Mouse (Mus musculus) heart, embryonic 11.5 days (tissue): ENCODE measurements around the gene Esrra. TPM values are rescaled to one million over a fixed set of nuclear protein-coding genes. Genes with fewer than 3 reads are reported as not detected.

Experiments used
- ATAC-seq: fragments of 200-750 bp; cut with Nextera tagmentation; replicated peaks from 2 replicates; pipeline ENCODE4 v1.8.0; 2017; ENCODE audit warnings: moderate library complexity; ENCODE audit not compliant: insufficient number of reproducible peaks, low FRiP score, low TSS enrichment
- H3K27ac ChIP-seq: fragments of 300-500 bp; sonication (generic); 2 replicates; pipeline ENCODE4 v1.5.1; 2014; ENCODE audit warnings: mild to moderate bottlenecking, low read depth, low read length
- H3K27me3 ChIP-seq: fragments of 300-500 bp; sonication (generic); 2 replicates; pipeline ENCODE4 v1.6.1; 2014; ENCODE audit warnings: mild to moderate bottlenecking, low read length, mixed read lengths; ENCODE audit not compliant: control insufficient read depth, insufficient read depth
- H3K36me3 ChIP-seq: fragments of 300-500 bp; sonication (generic); 2 replicates; pipeline ENCODE4 v1.6.1; 2014; ENCODE audit warnings: mild to moderate bottlenecking, low read length, moderate library complexity, mixed read lengths; ENCODE audit not compliant: control insufficient read depth, insufficient read depth
- H3K4me1 ChIP-seq: fragments of 300-500 bp; sonication (generic); 2 replicates; pipeline ENCODE4 v1.6.1; 2014; ENCODE audit warnings: low read length; ENCODE audit not compliant: control insufficient read depth, insufficient read depth
- H3K4me2 ChIP-seq: fragments of 300-500 bp; sonication (generic); 2 replicates; pipeline ENCODE4 v1.6.1; 2014; ENCODE audit warnings: mild to moderate bottlenecking, moderate library complexity
- H3K4me3 ChIP-seq: fragments of 300-500 bp; sonication (generic); 2 replicates; pipeline ENCODE4 v1.5.1; 2014; ENCODE audit warnings: low read depth, low read length
- H3K9ac ChIP-seq: fragments of 300-500 bp; sonication (generic); 2 replicates; pipeline ENCODE4 v1.6.1; 2014; ENCODE audit warnings: mild to moderate bottlenecking, low read depth, low read length, moderate library complexity
- H3K9me3 ChIP-seq: fragments of 300-500 bp; sonication (generic); replicated peaks from 2 replicates; pipeline ENCODE4 v1.6.1; 2016; ENCODE audit warnings: low read length; ENCODE audit not compliant: control insufficient read depth
- WGBS: fragments of 180-500 bp; shearing (Covaris S2); extraction: QIAGEN DNeasy Blood & Tissue Kit; methylation state at CpG from one replicate; pipeline ENCODE4 v1.1.7; 2014; ENCODE audit not compliant: insufficient replicate concordance; 5-methylcytosine and 5-hydroxymethylcytosine counted together
- polyA plus RNA-seq: library from polyadenylated mRNA; unstranded; fragments of >200 nt; fragmentation: Nextera tagmentation; extraction: Ambion mirVana; gene quantifications from 2 replicates; pipeline ENCODE4 v1.2.1, GENCODE M21; 2014

Gene Esrra
- polyA plus RNA-seq, 1 experiment from 2014 or later: 10.5 TPM

DNA sequence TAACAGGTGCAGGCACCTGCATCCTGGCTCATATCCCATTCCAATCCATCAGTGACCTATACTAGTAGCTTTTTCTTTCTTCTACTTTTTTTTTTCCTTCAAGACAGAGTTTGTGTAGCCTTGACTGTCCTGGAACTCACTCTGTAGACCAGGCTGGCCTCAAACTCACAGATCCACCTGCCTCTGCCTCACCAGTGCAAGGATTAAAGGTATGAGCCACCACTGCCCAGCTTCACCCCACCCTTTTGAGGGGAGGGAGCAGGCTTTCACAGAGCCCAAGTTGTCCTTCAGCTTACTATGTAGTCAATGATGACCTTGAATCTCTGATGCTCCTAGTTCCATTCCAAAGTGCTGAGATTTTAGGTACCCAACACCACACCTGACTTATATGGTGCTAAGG lies 2.2 kb downstream of the Esrra start:
- ATAC-seq: no peak
- Histone ChIP-seq H3K4me2 (no peak overlapping the region), H3K4me3 (no peak overlapping the region), H3K27ac (no peak overlapping the region), H3K4me1 (peaks cover 31% of the 10 kb centered on the region), H3K9me3 (no peaks in the 10 kb centered on the region), H3K36me3 (peaks cover 1% of the 10 kb centered on the region; the same call in 1 of the 2 replicates), H3K27me3 (peaks cover 10% of the 10 kb centered on the region), H3K9ac (no peak overlapping the region)

GRCm38 (mm10) chr19:6918321-6918720 lies 3.3 kb downstream of the Esrra start:
- Histone ChIP-seq H3K9ac (no peak overlapping the region), H3K27me3 (peaks cover 2% of the 10 kb centered on the region), H3K4me1 (peaks cover 31% of the 10 kb centered on the region), H3K4me3 (no peak overlapping the region), H3K9me3 (no peaks in the 10 kb centered on the region), H3K36me3 (peaks cover 5% of the 10 kb centered on the region; the same call in 1 of the 2 replicates), H3K4me2 (no peak overlapping the region), H3K27ac (no peak overlapping the region)
- 92% methylated on average over 4 of the region's 4 CpGs for WGBS
- no peak for ATAC-seq

- Histone ChIP-seq H3K9ac (no peak overlapping the region), H3K27me3 (no peaks in the 10 kb centered on the region), H3K27ac (no peak overlapping the region), H3K4me2 (no peak overlapping the region), H3K4me3 (no peak overlapping the region), H3K36me3 (peaks cover 21% of the 10 kb centered on the region), H3K4me1 (peaks cover 25% of the 10 kb centered on the region), H3K9me3 (no peaks in the 10 kb centered on the region)
- no peak for ATAC-seq
- 78% methylated on average over 4 of the region's 4 CpGs for WGBS
Observed at GRCm38 (mm10) chr19:6916496-6916895, 5.1 kb downstream of the Esrra start.

DNA sequence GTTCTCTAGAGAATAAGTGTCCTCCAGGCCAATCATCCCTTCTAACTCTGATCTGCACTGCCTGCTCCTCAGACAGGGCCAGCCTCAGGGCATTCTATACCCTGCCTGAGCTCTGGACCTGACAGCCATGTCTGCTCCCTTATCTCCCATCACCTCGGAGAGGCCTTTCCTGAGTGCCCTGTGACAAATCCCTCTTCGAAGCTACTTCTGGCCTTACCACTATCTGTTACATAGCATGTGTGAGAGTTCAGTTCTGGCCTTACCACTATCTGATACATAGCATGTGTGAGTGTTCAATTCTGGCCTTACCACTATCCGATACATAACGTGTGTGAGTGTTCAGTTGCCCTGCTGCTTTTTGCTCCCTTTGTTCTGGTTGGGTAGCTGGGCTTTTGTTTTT lies 6.3 kb downstream of the Esrra start:
- 32% methylated on average over 4 of the region's 4 CpGs for WGBS
- Histone ChIP-seq H3K27ac (0 out of 2 replicates have a peak overlapping the region, but pooled peaks have one; percentile 17), H3K4me2 (no peak overlapping the region), H3K9me3 (no peaks in the 10 kb centered on the region), H3K4me3 (no peak overlapping the region), H3K36me3 (peaks cover 27% of the 10 kb centered on the region), H3K27me3 (no peaks in the 10 kb centered on the region), H3K4me1 (peaks cover 25% of the 10 kb centered on the region), H3K9ac (no peak overlapping the region)
- no peak for ATAC-seq

DNA sequence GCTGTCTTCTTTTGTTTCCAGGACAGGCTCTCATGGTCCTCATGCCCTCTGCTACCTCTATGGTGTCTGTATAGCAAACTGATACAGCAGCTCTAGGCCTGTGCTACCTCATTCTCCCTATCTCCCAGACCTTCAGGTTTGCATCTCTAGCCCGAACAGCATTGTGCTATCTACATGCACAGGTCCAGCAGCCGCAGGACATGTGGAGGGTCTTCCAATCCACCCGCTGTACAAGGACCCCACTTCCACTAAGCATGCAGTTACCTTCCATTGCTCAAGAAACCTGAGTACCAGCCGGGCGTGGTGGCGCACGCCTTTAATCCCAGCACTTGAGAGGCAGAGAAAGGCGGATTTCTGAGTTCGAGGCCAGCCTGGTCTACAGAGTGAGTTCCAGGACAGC lies 7.1 kb downstream of the Esrra start:
- Histone ChIP-seq H3K4me2 (no peak overlapping the region), H3K9me3 (no peaks in the 10 kb centered on the region), H3K27ac (no peak overlapping the region), H3K36me3 (peaks cover 27% of the 10 kb centered on the region), H3K9ac (no peak overlapping the region), H3K4me3 (no peak overlapping the region), H3K4me1 (peaks cover 19% of the 10 kb centered on the region), H3K27me3 (no peaks in the 10 kb centered on the region)
- 81% methylated on average over 9 of the region's 9 CpGs for WGBS
- ATAC-seq: no peak

- Histone ChIP-seq H3K4me3 (no peak overlapping the region), H3K4me2 (no peak overlapping the region), H3K9me3 (no peaks in the 10 kb centered on the region), H3K9ac (no peak overlapping the region), H3K27me3 (no peaks in the 10 kb centered on the region), H3K36me3 (peaks cover 27% of the 10 kb centered on the region), H3K4me1 (peaks cover 19% of the 10 kb centered on the region), H3K27ac (no peak overlapping the region)
- 78% methylated on average over 11 of the region's 11 CpGs for WGBS
- no peak for ATAC-seq
Observed at GRCm38 (mm10) chr19:6913991-6914390, 7.6 kb downstream of the Esrra start.

DNA sequence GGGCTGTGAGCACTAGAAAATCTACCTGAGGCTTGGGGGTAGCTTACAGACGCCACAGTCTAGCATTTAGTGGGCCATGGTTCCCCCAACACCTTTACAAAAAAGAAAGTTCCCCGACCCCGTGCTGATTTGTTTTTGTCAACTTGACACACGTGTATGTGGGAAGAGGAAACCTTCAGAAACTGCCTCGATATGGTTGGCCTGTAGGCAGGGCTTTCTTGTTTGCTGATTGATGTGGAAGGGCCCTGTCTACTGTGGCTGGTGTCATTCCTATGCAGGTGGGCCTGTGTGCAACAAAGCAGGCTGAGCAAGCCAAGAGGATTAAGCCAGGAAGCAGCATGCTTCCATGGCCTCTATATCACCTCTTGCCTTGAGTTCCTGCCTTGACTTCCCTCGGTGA lies 8.6 kb downstream of the Esrra start:
- Histone ChIP-seq H3K27me3 (no peaks in the 10 kb centered on the region), H3K4me3 (no peak overlapping the region), H3K9ac (no peak overlapping the region), H3K9me3 (no peaks in the 10 kb centered on the region), H3K4me1 (peaks cover 26% of the 10 kb centered on the region), H3K36me3 (peaks cover 27% of the 10 kb centered on the region), H3K27ac (no peak overlapping the region), H3K4me2 (no peak overlapping the region)
- ATAC-seq: no peak
- WGBS: 79% methylated on average over 6 of the region's 6 CpGs

- WGBS: 90% methylated on average over 15 of the region's 15 CpGs
- peaks cover 27% of the 10 kb centered on the region for H3K36me3 ChIP-seq
- no peak for ATAC-seq
Observed at GRCm38 (mm10) chr19:6912205-6912970, 9.2 kb downstream of the Esrra start.

More at GRCm38 (mm10) chr19:6912205-6912970, 9.2 kb downstream of the Esrra start:
- no peak overlapping the region for H3K9ac ChIP-seq
- no peak overlapping the region for H3K4me3 ChIP-seq
- no peak overlapping the region for H3K4me2 ChIP-seq
- H3K27ac ChIP-seq: no peak overlapping the region
- peaks cover 28% of the 10 kb centered on the region for H3K4me1 ChIP-seq
- no peaks in the 10 kb centered on the region for H3K9me3 ChIP-seq
- H3K27me3 ChIP-seq: no peaks in the 10 kb centered on the region
